Mouse (Mus musculus) mouse trophoblast stem cell (cell line): ENCODE results near the gene Gm10190.
"Not testable (repeated sequence)": the region's sequence is repeated elsewhere in the genome, so short reads cannot be mapped to it uniquely, and the experiment has no call there.

ENCODE experiments used
- in situ Hi-C, 2 experiments: fragments of 300-500 bp; cut with MseI, MboI; formaldehyde crosslinking; loops; 2 replicates in 1 of 2; 3 replicates in 1 of 2; pipeline ENCODE4 v1.15.1; 2025

Gm10190 gene

DNA sequence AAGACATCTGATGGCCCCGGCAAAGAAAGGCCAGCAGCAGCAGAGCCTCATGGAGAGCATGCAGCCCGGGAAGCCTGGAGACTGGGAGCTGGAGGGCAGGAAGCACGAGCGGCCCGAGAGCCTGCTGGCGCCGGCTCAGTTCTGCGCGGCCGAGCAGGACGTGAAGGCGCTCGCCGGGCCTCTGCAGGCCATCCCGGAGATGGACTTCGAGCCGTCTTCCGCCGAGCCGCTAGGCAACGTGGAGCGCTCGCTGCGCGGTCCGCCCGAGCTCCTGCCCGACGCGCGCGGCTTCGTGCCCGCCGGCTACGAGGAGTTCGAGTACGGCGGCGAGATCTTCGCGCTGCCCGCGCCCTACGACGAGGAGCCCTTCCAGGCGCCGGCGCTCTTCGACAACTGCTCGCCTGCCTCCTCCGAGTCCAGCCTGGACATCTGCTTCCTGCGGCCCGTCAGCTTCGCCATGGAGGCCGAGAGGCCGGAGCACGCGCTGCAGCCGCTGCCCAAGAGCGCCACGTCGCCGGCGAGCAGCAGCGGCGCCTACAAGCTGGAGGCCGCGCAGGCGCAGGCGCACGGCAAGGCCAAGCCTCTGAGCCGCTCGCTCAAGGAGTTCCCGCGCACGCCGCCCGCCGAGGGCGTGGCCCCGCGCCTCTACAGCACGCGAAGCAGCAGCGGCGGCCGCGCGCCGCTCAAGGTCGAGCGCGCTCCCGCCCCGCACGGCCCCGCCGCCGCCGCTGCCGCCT lies at the start of gene Gm10190:
Gene Gm10190 (minus strand): TSS at position 553 of the 737 bp plus-strand sequence.
- in situ Hi-C loops: no loop called here

DNA sequence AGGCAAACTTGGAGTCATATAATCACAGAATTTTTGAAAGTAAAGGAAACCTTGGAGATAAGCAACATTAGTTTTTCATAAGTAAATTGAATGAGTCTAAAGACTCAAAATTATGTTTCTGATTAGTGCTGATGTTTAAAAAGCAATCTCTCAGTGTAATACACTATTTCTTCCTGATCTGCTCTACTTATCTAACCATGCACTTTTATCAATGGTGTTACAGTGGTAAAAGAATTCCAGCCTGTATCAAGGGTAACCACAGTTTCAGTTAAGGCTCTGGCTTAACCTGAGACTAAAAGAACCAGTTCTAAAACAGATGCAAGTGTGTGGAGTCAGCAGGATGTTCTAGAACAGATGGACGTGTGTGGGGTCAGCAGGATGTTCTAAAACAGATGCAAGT lies 47.7 kb upstream of the Gm10190 start:
- in situ Hi-C loops: no loop called here

DNA sequence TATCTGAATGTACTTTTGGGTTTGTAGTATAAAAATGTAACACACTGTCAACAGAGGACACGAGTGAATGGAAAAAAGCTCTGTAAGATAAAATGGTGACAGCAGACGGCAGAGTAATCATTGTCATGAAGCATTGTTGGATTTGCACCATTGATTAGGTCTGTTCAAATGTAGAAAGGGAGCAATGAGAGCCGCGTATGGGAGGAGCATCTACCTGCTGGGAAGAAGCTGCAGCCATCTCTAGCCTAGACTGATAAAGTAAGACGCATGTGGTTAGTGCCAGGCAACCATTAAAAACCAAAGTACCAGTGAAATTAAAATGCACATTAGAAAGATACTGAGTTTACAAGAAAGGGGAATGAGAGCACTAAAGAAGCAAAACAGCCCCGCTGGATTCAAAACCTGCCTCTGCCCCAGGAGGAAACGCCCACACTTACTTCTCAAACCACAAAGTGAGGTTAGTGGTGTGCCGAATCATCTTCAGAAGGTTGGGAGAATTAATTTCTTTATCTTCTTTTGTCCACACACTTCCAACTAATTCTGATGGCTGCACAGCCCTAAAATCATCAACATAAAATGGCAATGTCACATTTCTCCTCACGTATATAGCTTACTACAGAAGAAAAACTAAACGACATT lies 45.4 kb upstream of the Gm10190 start:
- in situ Hi-C loops: no loop called here

DNA sequence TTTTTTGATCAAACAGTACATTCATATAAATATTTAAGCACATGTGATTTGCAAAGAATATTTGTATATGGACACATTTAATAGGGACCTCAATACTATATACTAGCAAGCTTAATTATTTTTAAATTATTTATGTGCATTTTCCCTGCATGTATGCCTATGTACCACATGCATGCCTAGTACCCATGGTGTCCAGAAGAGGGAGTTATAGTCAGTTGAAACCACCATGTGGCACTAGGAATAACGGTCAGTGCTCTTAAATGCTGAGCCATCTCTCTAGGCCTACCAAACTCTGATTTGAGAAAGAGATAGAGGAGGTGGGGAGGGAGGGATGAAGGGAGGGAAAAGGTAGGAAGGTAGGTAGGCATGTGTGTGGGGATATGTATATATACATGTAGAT lies 37.8 kb upstream of the Gm10190 start:
- in situ Hi-C loops: no loop called here

DNA sequence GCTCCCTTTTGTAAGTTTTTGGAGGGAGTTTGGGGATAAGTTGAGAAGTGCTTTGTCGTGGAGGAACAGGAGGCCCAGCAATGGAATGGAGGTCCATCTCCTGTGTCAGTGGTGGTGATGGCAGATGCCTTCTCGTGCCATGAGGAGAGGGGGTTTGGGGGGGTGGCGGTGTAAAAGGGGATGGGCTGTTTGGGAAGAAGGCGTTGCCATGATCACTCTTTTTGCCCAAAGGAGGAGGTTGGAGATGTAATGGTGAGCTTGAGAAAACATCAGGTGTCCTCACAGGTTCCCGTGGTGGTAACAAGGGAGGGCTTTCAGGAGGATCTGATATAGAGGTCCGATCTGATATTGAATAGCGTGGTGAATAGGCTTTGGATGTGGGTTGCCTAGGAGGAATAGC lies 24.9 kb upstream of the Gm10190 start:
- in situ Hi-C loops: no loop called here

DNA sequence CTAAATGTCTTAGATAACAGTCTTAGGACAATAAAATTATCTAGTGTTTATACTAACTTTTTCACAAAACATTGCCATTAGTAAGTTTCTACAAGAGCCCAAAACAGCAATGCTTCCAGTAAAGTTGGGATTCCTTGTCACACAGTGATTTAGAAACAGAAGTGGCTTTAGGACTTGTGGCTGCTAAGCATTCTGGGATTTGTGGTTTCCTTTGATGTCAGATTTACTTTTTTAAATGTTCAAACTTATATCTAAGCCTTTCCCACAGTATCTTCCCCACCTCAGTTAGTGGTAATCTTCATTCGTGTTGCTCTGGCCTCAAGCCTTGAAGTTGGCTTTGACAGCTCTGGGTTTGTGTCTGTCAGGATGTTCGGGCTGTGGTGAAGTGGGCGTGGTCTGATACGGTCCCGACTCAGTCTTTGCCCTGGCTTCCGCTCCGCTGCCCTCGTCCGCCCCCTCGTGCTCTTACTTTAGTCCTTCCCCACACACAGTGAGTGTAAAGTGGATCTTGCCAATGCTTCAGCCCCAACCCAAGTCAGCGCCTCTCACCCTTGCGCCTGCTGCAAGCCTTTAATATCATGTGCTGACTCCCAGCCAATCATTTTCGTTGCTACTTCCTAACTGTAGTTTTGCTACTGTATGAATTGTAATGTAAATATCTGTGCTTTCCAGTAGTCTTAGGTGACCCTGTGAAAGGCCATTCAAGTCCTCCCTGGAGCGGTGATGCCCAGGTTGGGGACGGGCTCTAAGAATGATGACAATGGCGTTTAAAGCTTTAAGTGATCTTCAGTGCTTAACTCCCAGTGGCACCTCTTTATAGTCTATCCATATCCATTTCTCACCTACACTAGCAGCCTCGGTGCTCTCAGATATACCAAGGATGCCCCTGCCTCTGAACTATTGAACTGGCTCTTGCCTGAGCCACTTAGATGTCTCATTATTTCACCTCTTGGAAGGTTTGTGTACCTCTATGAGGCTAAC lies 18.4 kb upstream of the Gm10190 start:
- in situ Hi-C loops: no loop called here

DNA sequence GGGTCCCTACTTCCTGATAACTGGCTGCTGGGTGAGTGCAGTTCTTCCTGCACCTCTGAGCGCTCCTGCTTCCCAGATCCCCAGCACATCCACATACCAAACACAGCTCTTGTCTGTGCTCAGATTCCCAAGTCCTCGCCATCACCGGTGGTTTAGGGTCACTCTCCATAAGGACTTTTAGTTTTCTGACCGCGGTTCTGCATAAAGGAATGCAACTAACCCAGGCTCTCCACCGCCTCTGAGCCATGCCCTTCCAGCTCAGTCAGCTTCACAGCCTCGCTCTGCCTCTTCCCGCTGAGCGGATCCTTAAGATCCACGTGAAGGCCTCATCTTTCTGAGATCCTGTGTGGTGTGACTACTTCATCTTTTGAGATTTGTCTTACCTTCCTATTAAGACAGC lies 16.7 kb upstream of the Gm10190 start:
- in situ Hi-C loops: no loop called here

DNA sequence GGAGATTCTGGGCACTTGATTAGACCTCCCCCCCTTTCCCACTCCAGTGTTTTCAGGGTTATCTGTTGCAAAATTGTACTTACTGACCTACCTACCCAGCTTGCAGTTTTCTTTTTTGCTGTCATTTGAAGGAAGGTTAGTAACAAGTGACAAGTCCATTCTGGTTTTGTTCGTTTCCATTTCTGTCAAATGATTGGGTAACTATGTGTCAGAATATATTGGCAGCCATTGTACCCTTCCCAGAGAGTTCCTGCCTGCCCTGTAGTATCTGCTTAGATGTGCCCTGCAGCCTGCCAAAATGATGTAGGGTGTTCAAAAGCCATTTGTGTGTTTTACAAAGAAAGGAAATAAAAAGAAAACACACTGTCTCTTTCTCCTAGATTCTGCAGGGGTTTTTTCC lies 12.3 kb upstream of the Gm10190 start:
- in situ Hi-C loops: no loop called here

DNA sequence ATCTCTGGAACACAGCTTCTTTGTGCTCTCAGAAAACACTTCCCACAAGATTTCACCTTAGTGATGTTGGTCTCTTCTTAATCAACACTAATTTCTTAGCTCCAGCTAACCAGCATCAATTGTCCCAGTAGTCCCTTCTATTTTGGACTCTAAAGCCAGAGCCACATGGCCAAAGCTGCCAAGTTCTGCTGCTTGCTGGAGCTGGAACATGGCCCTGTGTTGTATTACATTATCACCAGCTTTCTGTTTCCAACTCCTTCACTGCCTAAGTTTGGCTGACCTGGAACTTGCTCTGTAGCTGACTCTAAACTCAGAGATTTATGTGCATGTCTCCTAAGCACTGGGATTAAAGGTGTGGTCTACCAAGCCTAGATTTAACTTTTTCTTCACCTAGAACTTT lies 5.0 kb upstream of the Gm10190 start:
- in situ Hi-C loops: not testable (repeated sequence)

DNA sequence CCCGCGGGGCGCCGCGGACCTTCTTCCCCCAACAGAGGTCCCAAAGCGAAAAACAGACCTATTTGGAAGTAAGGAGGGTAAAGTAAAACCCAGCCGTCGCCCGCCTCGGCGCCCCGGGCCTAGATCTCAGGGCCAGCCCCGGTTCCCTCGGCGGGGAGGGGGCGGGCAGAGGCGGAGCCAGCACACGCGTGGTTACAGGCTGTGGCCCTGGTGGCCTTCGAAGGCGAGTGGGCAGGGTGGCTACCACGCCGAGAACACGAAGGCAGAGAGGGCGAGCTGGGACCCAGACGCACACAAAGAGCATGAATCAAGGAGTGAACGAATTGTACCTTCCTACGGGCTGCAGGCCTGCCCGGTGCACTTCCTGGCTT lies 370 bp upstream of the Gm10190 start:
- in situ Hi-C loops: no loop called here

DNA sequence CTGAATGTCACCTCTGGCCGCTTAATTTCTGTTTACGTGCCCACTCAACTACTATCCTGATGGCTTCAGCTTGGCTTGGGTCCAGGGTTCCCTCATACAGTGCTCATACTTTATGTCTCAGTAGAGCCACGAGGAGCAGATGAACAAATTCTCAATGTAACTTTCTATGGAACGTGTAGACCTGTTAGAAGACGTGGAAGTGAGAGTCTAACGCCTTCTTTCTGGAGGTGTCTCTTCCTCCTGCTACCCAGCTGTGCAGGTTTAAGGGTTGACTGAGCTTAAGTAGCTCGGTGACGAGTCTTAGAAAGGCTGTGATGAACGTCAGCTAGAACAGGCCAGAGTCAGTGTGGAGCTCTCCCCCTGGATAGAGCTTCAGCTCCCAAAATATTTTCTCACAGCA lies 4.7 kb downstream of the Gm10190 start:
- in situ Hi-C loops: no loop called here

DNA sequence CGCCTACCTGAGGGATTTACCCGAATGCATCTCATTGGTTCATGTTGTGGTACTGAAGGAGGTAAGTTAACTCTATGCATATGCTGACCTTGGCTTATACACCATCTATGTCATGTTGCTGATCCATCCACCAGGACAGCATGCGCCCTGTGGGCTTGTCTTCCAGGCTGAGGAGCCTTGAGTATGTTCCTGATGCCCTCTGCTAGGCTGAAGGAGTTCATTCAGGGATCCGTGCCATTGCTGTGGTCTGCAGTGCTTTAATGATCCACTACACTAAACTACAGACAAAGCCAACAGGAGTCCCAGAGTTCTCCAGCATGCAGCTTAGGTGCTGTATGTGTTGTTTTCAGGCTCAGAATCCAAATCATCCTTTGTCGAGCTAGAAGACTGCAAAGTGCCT lies 6.1 kb downstream of the Gm10190 start:
- in situ Hi-C loops: no loop called here

DNA sequence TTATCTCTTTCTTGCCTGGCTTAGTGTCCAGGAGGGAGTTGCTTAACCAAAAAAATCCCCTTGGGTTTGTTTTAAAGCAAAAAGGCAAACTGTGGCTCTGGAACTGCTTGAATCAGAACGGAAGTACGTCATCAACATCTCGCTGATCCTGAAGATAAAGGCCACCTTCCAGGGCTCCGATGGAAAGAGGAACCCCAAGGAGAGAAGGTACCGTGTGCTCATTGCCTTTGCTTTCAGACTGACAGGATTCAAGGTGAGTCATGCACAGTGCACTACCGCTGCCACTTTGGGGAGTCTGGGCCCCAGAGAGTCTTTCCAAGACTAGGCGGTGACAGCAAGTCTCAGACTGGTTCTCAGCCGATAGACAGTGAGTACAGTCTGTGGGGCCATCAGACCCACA lies 13.1 kb downstream of the Gm10190 start:
- in situ Hi-C loops: no loop called here

DNA sequence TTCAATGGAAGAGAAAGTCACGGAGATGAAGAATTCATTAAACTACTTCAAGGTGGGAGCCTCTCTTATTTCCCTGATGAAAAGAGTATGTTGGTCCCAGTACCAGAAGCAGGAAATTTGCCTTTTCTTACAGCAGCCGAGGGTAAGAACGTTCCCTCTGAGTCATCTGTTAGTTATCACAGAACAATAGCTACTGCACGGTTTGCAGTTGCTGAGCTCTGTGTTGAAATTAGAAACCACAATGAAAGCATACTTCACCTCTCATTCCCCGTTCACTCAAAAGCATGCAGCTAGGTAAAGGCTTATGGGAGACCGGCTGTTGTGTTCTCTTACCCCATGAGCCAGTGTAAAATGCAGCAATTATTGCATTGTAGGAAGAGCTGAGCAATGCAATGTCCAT lies 26.1 kb downstream of the Gm10190 start:
- in situ Hi-C loops: no loop called here

DNA sequence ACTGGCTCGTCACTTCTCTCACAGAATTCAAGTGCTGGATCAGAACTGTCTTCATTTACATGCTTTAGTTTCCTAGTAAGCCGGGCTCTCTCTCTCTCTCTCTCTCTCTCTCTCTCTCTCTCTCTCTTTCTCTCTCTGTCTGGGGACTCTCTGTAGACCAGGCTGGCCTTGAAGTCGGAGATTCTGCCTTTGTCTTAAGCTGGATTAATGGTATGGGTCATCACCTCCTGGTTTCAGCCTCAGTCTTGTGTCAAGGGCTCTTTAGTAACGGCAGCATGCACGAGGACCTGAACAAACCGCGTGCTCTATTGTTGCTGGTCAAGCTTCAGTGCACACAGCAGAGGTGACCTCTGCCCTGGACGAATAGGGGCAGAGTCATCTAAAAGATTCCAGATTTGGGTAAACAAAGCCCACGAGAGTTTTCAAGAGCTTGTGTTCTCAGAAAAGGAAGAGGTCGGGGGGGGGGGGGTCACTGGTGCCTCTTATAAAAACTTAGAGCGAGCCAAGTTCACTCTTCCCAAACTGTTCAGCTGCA lies 26.7 kb downstream of the Gm10190 start:
- in situ Hi-C loops: no loop called here

DNA sequence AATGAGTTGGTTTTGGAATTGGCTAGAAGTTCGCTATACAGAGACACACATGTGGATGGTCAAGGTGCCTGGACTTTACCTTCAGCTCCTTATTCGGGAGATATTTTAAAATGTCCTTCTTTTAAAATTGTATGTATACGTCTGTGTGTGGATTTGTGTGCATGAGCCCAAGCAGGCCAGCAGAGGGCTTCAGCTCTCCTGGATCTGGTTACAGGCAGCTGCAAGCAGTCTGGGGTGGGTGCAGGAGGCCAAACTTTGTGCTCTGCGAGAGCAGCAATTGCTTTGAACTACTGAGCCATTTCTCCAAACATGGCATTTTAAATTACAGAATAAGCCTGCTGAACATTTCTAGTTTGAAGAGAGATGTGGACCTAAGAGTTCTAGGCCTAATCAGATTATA lies 28.1 kb downstream of the Gm10190 start:
- in situ Hi-C loops: no loop called here

DNA sequence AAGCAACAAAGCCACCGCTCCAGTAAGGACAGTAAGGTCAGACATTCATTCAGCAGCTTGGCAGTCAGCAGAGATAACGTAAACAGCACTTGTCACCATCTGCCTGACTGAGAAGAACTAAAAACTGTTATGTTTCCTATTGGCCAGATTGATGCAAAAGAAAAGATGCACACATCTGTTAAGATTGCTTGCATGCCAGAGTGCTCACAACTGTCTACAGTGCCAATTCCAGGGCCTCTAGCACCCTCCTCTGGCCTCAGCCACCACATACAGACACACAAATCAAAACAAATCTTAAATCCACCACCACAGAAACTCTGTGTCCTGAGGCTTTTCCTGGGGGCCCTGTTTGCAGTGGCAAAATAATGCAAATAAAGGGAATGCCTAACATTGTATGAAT lies 41.0 kb downstream of the Gm10190 start:
- in situ Hi-C loops: no loop called here

DNA sequence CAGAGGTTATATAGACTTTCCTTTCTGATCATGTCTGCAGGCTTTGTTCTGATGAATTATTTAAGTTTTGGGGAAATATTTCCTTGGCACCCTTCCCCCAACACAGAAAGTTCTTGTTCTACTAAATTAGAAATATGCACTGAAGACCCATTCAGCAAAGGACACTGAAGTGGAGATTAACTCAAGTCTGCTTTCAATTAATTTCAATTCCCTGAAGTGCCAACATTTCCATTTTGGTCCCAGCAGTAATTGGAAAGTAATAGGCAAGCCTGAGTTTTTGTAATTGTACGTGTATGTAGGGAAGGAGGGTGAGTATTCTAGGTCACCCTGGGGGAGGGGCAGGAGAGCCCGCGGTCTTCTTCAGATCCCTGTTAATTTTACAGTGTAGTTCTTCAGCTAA lies 46.9 kb downstream of the Gm10190 start:
- in situ Hi-C loops: no loop called here

DNA sequence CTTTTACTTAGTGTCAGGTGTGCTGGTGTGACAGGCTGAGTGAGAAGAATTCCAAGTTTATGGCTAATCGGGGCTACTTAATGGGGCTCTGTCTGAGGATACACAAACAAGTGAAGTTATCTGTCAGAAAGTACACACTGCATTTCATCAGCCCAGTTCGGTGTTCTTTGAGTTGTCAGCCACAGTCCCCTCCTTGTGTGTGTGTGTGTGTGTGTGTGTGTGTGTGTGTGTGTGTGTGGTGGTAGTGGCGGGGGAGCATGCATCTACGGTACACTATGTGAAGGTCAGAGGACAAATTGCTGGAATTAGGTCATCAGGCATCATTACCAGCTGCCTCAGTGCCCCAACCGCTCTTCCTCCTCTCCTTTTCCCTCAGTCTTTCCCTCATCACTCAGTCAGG lies 47.9 kb downstream of the Gm10190 start:
- in situ Hi-C loops: no loop called here

DNA sequence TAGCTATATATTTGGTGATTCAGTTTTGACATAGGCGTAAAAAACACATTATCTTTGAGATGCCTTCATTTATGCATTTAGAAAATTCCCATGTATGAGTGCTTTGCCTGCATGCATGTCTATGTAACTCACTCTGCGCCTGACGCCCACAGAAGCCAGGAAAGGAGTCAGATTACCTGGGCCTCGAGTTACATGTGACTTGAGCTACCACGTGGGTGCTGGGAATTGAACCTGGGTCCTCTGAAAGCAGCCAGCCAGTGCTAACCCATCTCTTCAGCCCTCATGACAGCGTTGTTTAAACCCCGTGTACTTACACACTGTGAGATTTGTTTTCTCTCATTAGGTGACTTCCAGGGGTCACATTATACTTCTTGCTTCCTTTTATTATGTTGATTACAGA lies 48.8 kb downstream of the Gm10190 start:
- in situ Hi-C loops: no loop called here

DNA sequence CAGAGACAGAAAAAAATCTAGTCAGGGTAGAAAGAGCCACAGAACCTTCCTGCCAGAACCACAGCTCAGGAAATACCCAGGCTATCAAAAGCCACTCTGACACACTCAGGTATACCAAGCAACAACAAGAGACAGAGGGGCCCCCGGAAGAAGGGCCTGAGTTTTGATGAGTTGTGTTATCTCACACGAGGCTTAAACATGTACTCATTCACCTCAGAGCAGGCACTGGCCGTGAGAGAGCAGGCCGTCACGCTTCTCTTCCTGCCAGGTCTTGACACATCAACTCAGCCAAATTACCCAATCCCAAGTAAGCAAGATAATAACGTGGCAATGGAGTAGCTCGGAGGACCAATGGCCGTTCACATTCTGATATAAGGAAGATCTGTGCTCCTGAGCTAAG lies 49.7 kb downstream of the Gm10190 start:
- in situ Hi-C loops: no loop called here
